Mouse (Mus musculus): ENCODE results near the gene Col25a1. TPM values are rescaled to one million over a fixed set of nuclear protein-coding genes. Genes with fewer than 3 reads are reported as not detected.

The Col25a1 gene
- polyA plus RNA-seq, 1 experiment from 2014 or later: 4.7 TPM

- no peaks in the 10 kb centered on the region for H3K27me3 ChIP-seq (replicated peaks; ENCODE audit: control insufficient read depth, insufficient read depth, low read length)
- 84% methylated on average over 4 of the region's 4 CpGs for WGBS
- H3K4me1 ChIP-seq (replicated peaks; ENCODE audit: control insufficient read depth, insufficient read depth, low read length): no peaks in the 10 kb centered on the region
- H3K27ac ChIP-seq (ENCODE audit: low read depth): no peak overlapping the region
- no peak for DNase-seq (ENCODE audit: low spot score)
- H3K4me2 ChIP-seq (ENCODE audit: low read length): no peak overlapping the region
- H3K4me3 ChIP-seq (ENCODE audit: low read depth, low read length): no peak overlapping the region
- H3K36me3 ChIP-seq (ENCODE audit: control insufficient read depth, insufficient read depth, low read length): no peaks in the 10 kb centered on the region
- ATAC-seq (replicated peaks; ENCODE audit: low FRiP score, low TSS enrichment, low read depth): no peak
- no peak overlapping the region for H3K9ac ChIP-seq (ENCODE audit: low read length)
- no peaks in the 10 kb centered on the region for H3K9me3 ChIP-seq (ENCODE audit: control insufficient read depth, low read length)
These were observed 297.5 kb downstream of the Col25a1 start for GRCm38 (mm10) chr3:130428796-130429195.

GRCm38 (mm10) chr3:130430052-130430451 lies 298.8 kb downstream of the Col25a1 start:
- no peak overlapping the region for H3K4me3 ChIP-seq (ENCODE audit: low read depth, low read length)
- H3K4me1 ChIP-seq (replicated peaks; ENCODE audit: control insufficient read depth, insufficient read depth, low read length): no peaks in the 10 kb centered on the region
- H3K36me3 ChIP-seq (ENCODE audit: control insufficient read depth, insufficient read depth, low read length): no peaks in the 10 kb centered on the region
- H3K9ac ChIP-seq (ENCODE audit: low read length): no peak overlapping the region
- H3K27me3 ChIP-seq (replicated peaks; ENCODE audit: control insufficient read depth, insufficient read depth, low read length): no peaks in the 10 kb centered on the region
- H3K27ac ChIP-seq (ENCODE audit: low read depth): no peak overlapping the region
- H3K9me3 ChIP-seq (ENCODE audit: control insufficient read depth, low read length): no peaks in the 10 kb centered on the region
- no peak overlapping the region for H3K4me2 ChIP-seq (ENCODE audit: low read length)
- WGBS: 58% methylated on average over 5 of the region's 5 CpGs
- ATAC-seq (replicated peaks; ENCODE audit: low FRiP score, low TSS enrichment, low read depth): no peak
- DNase-seq (ENCODE audit: low spot score): no peak

GRCm38 (mm10) chr3:130432818-130433217 lies 301.5 kb downstream of the Col25a1 start:
- DNase-seq (ENCODE audit: low spot score) (no peak), ATAC-seq (replicated peaks; ENCODE audit: low FRiP score, low TSS enrichment, low read depth) (no peak)
- H3K27me3 ChIP-seq (replicated peaks; ENCODE audit: control insufficient read depth, insufficient read depth, low read length): no peaks in the 10 kb centered on the region
- no peak overlapping the region for H3K9ac ChIP-seq (ENCODE audit: low read length)
- WGBS: 85% methylated on average over 5 of the region's 5 CpGs
- H3K27ac ChIP-seq (ENCODE audit: low read depth): no peak overlapping the region
- H3K4me1 ChIP-seq (replicated peaks; ENCODE audit: control insufficient read depth, insufficient read depth, low read length): no peaks in the 10 kb centered on the region
- H3K9me3 ChIP-seq (ENCODE audit: control insufficient read depth, low read length): no peaks in the 10 kb centered on the region
- H3K4me3 ChIP-seq (ENCODE audit: low read depth, low read length): no peak overlapping the region
- no peaks in the 10 kb centered on the region for H3K36me3 ChIP-seq (ENCODE audit: control insufficient read depth, insufficient read depth, low read length)
- H3K4me2 ChIP-seq (ENCODE audit: low read length): no peak overlapping the region

- no peak overlapping the region for H3K27ac ChIP-seq (ENCODE audit: low read depth)
- H3K4me3 ChIP-seq (ENCODE audit: low read depth, low read length): no peak overlapping the region
- H3K9me3 ChIP-seq (ENCODE audit: control insufficient read depth, low read length): no peaks in the 10 kb centered on the region
- DNase-seq (ENCODE audit: low spot score) (no peak), ATAC-seq (replicated peaks; ENCODE audit: low FRiP score, low TSS enrichment, low read depth) (no peak)
- H3K36me3 ChIP-seq (ENCODE audit: control insufficient read depth, insufficient read depth, low read length): no peaks in the 10 kb centered on the region
- H3K4me2 ChIP-seq (ENCODE audit: low read length): no peak overlapping the region
- H3K9ac ChIP-seq (ENCODE audit: low read length): no peak overlapping the region
- no peaks in the 10 kb centered on the region for H3K27me3 ChIP-seq (replicated peaks; ENCODE audit: control insufficient read depth, insufficient read depth, low read length)
- no peaks in the 10 kb centered on the region for H3K4me1 ChIP-seq (replicated peaks; ENCODE audit: control insufficient read depth, insufficient read depth, low read length)
These were observed 305.7 kb downstream of the Col25a1 start for GRCm38 (mm10) chr3:130436956-130437355.

- Histone ChIP-seq H3K4me2 (ENCODE audit: low read length) (no peak overlapping the region), H3K27ac (ENCODE audit: low read depth) (no peak overlapping the region), H3K9me3 (ENCODE audit: control insufficient read depth, low read length) (no peaks in the 10 kb centered on the region), H3K4me1 (replicated peaks; ENCODE audit: control insufficient read depth, insufficient read depth, low read length) (no peaks in the 10 kb centered on the region), H3K27me3 (replicated peaks; ENCODE audit: control insufficient read depth, insufficient read depth, low read length) (no peaks in the 10 kb centered on the region), H3K36me3 (ENCODE audit: control insufficient read depth, insufficient read depth, low read length) (no peaks in the 10 kb centered on the region), H3K4me3 (ENCODE audit: low read depth, low read length) (no peak overlapping the region), H3K9ac (ENCODE audit: low read length) (no peak overlapping the region)
- no peak for ATAC-seq (replicated peaks; ENCODE audit: low FRiP score, low TSS enrichment, low read depth)
- no peak for DNase-seq (ENCODE audit: low spot score)
- 90% methylated on average over 6 of the region's 6 CpGs for WGBS
These were observed 308.5 kb downstream of the Col25a1 start for GRCm38 (mm10) chr3:130439767-130440166.

GRCm38 (mm10) chr3:130440689-130441088 lies 309.4 kb downstream of the Col25a1 start:
- Histone ChIP-seq H3K9me3 (ENCODE audit: control insufficient read depth, low read length) (no peaks in the 10 kb centered on the region), H3K27me3 (replicated peaks; ENCODE audit: control insufficient read depth, insufficient read depth, low read length) (no peaks in the 10 kb centered on the region), H3K4me2 (ENCODE audit: low read length) (no peak overlapping the region), H3K9ac (ENCODE audit: low read length) (no peak overlapping the region), H3K4me1 (replicated peaks; ENCODE audit: control insufficient read depth, insufficient read depth, low read length) (no peaks in the 10 kb centered on the region), H3K27ac (ENCODE audit: low read depth) (no peak overlapping the region), H3K36me3 (ENCODE audit: control insufficient read depth, insufficient read depth, low read length) (no peaks in the 10 kb centered on the region), H3K4me3 (ENCODE audit: low read depth, low read length) (no peak overlapping the region)
- WGBS: 53% methylated on average over 12 of the region's 12 CpGs
- ATAC-seq (replicated peaks; ENCODE audit: low FRiP score, low TSS enrichment, low read depth) (no peak), DNase-seq (ENCODE audit: low spot score) (no peak)

- 59% methylated on average over 13 of the region's 13 CpGs for WGBS
- no peaks in the 10 kb centered on the region for H3K4me1 ChIP-seq (replicated peaks; ENCODE audit: control insufficient read depth, insufficient read depth, low read length)
- H3K36me3 ChIP-seq (ENCODE audit: control insufficient read depth, insufficient read depth, low read length): no peaks in the 10 kb centered on the region
- no peak overlapping the region for H3K4me2 ChIP-seq (ENCODE audit: low read length)
- DNase-seq (ENCODE audit: low spot score) (no peak), ATAC-seq (replicated peaks; ENCODE audit: low FRiP score, low TSS enrichment, low read depth) (no peak)
- no peak overlapping the region for H3K27ac ChIP-seq (ENCODE audit: low read depth)
- H3K4me3 ChIP-seq (ENCODE audit: low read depth, low read length): no peak overlapping the region
- H3K9me3 ChIP-seq (ENCODE audit: control insufficient read depth, low read length): no peaks in the 10 kb centered on the region
- H3K9ac ChIP-seq (ENCODE audit: low read length): no peak overlapping the region
- no peaks in the 10 kb centered on the region for H3K27me3 ChIP-seq (replicated peaks; ENCODE audit: control insufficient read depth, insufficient read depth, low read length)
These were observed 312.7 kb downstream of the Col25a1 start for GRCm38 (mm10) chr3:130443842-130444627.

GRCm38 (mm10) chr3:130449864-130450263 lies 318.6 kb downstream of the Col25a1 start:
- Histone ChIP-seq H3K27me3 (replicated peaks; ENCODE audit: control insufficient read depth, insufficient read depth, low read length) (no peaks in the 10 kb centered on the region), H3K9ac (ENCODE audit: low read length) (no peak overlapping the region), H3K4me2 (ENCODE audit: low read length) (no peak overlapping the region), H3K9me3 (ENCODE audit: control insufficient read depth, low read length) (no peaks in the 10 kb centered on the region), H3K4me3 (ENCODE audit: low read depth, low read length) (no peak overlapping the region), H3K4me1 (replicated peaks; ENCODE audit: control insufficient read depth, insufficient read depth, low read length) (no peaks in the 10 kb centered on the region), H3K27ac (ENCODE audit: low read depth) (no peak overlapping the region), H3K36me3 (ENCODE audit: control insufficient read depth, insufficient read depth, low read length) (no peaks in the 10 kb centered on the region)
- 78% methylated on average over 7 of the region's 7 CpGs for WGBS
- no peak for DNase-seq (ENCODE audit: low spot score)
- no peak for ATAC-seq (replicated peaks; ENCODE audit: low FRiP score, low TSS enrichment, low read depth)

- Histone ChIP-seq H3K27ac (ENCODE audit: low read depth) (no peak overlapping the region), H3K36me3 (ENCODE audit: control insufficient read depth, insufficient read depth, low read length) (no peaks in the 10 kb centered on the region), H3K27me3 (replicated peaks; ENCODE audit: control insufficient read depth, insufficient read depth, low read length) (no peaks in the 10 kb centered on the region), H3K4me3 (ENCODE audit: low read depth, low read length) (no peak overlapping the region), H3K9ac (ENCODE audit: low read length) (no peak overlapping the region), H3K4me1 (replicated peaks; ENCODE audit: control insufficient read depth, insufficient read depth, low read length) (no peaks in the 10 kb centered on the region), H3K9me3 (ENCODE audit: control insufficient read depth, low read length) (0 out of 2 replicates have a peak, but pooled peaks cover 3% of the 10 kb centered on the region), H3K4me2 (ENCODE audit: low read length) (no peak overlapping the region)
- no peak for DNase-seq (ENCODE audit: low spot score)
- ATAC-seq (replicated peaks; ENCODE audit: low FRiP score, low TSS enrichment, low read depth): no peak
- WGBS: 82% methylated on average over 5 of the region's 5 CpGs
These were observed 334.1 kb downstream of the Col25a1 start for GRCm38 (mm10) chr3:130465371-130465770.
